Mouse (Mus musculus) ES-Bruce4 (cell line): ENCODE results near the gene Hist1h1a.
"Not testable (repeated sequence)": the region's sequence is repeated elsewhere in the genome, so short reads cannot be mapped to it uniquely, and the experiment has no call there.

Source experiments
- CTCF ChIP-seq: IDR thresholded peaks from one replicate; pipeline ENCODE4 v1.8.1; 2011; ENCODE audit warnings: low read depth, low read length
- POLR2A ChIP-seq: IDR thresholded peaks from one replicate; pipeline ENCODE4 v1.8.1; 2011; ENCODE audit warnings: low read length; ENCODE audit not compliant: insufficient read depth

DNA sequence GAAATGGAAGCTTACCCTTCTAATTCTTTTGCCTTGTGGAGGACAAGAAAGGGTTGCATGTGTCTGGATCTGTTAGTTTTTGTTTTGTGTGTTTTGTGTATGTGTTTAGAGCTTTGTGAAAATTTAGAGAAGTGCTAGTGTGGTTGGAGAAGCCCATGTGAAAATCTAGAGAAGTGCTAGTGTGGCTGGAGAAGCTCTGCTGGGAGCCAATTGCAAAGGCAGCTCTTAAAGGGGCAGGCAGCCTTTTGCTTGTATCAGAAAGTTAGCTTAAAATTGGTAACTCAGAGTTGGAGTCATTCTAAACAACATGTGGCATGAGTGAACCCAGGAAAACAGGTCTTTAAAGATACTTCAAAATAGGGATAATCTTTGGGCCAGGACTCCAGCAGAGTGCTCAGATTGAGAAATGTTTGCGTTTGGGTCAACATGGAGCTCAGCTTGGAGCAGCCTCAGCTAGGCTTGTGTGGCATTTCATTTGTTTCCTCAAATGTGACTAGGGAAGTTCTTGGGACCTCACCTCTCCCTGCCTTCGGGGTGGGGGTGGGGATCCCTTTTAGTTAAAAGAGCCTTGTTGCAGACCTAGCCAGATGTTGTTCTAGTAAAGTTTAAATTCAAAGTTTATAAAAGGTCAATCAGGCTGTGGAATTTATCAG, 45.7 kb upstream of the Hist1h1a start:
- not testable (repeated sequence) for TF ChIP-seq POLR2A, CTCF
